Mouse (Mus musculus): ENCODE data around the gene Gak.
A peak's percentile ranks its signal among the peaks of the same experiment; 100 is the strongest.

Gene Gak

GRCm38 (mm10) chr5:108599923-108600322 is 29.6 kb downstream of the Gak start:
- no peak for DNase-seq (ENCODE audit: low spot score)

GRCm38 (mm10) chr5:108581361-108581891 is 48.1 kb downstream of the Gak start:
- DNase-seq (ENCODE audit: low spot score): no peak

- DNase-seq (ENCODE audit: low spot score): no peak
These were observed 56.5 kb downstream of the Gak start for GRCm38 (mm10) chr5:108573054-108573453.

- DNase-seq (ENCODE audit: low spot score): no peak
These were observed 58.6 kb downstream of the Gak start for GRCm38 (mm10) chr5:108570991-108571390.

- DNase-seq (ENCODE audit: low spot score): no peak
These were observed 62.5 kb downstream of the Gak start for GRCm38 (mm10) chr5:108567104-108567503.

GRCm38 (mm10) chr5:108566523-108566922 is 63.0 kb downstream of the Gak start:
- no peak for DNase-seq (ENCODE audit: low spot score)

- DNase-seq (ENCODE audit: low spot score): no peak
These were observed 64.2 kb downstream of the Gak start for GRCm38 (mm10) chr5:108565381-108565780.

GRCm38 (mm10) chr5:108564346-108564745 is 65.2 kb downstream of the Gak start:
- no peak for DNase-seq (ENCODE audit: low spot score)

GRCm38 (mm10) chr5:108562483-108562882 is 67.1 kb downstream of the Gak start:
- no peak for DNase-seq (ENCODE audit: low spot score)

GRCm38 (mm10) chr5:108556986-108557385 is 72.6 kb downstream of the Gak start:
- DNase-seq (ENCODE audit: low spot score): no peak

- no peak for DNase-seq (ENCODE audit: low spot score)
These were observed 75.5 kb downstream of the Gak start for GRCm38 (mm10) chr5:108554041-108554440.

GRCm38 (mm10) chr5:108550207-108550594 is 79.4 kb downstream of the Gak start:
- peak; percentile 31 for DNase-seq (ENCODE audit: low spot score)

- peak; percentile 70 for DNase-seq (ENCODE audit: low spot score)
These were observed 79.9 kb downstream of the Gak start, which contains the start of gene Cplx1 for GRCm38 (mm10) chr5:108549489-108550206. Gene Cplx1, minus strand, starts transcription at chr5:108550024.

GRCm38 (mm10) chr5:108549137-108549488 is 80.4 kb downstream of the Gak start:
- DNase-seq (ENCODE audit: low spot score): no peak

GRCm38 (mm10) chr5:108547636-108548035 is 81.9 kb downstream of the Gak start:
- no peak for DNase-seq (ENCODE audit: low spot score)

GRCm38 (mm10) chr5:108543516-108544291 is 85.9 kb downstream of the Gak start:
- no peak for DNase-seq (ENCODE audit: low spot score)

GRCm38 (mm10) chr5:108534188-108534587 is 95.4 kb downstream of the Gak start:
- DNase-seq (ENCODE audit: low spot score): no peak

GRCm38 (mm10) chr5:108522597-108522996 is 107.0 kb downstream of the Gak start:
- DNase-seq (ENCODE audit: low spot score): no peak

- DNase-seq (ENCODE audit: low spot score): no peak
These were observed 107.7 kb downstream of the Gak start for GRCm38 (mm10) chr5:108521896-108522295.

GRCm38 (mm10) chr5:108521016-108521415 is 108.5 kb downstream of the Gak start:
- DNase-seq (ENCODE audit: low spot score): no peak

- DNase-seq (ENCODE audit: low spot score): no peak
These were observed 109.4 kb downstream of the Gak start for GRCm38 (mm10) chr5:108520153-108520552.

Data from retina, embryonic 14.5 days (tissue).